Mouse (Mus musculus): ENCODE measurements at regions not wholly inside any gene's neighbourhood (a gene's known extent, or its start where the extent isn't known, plus 50 kb on each side); places are given as distances from the start of the nearest gene placed in this dataset.

- ATAC-seq (ENCODE audit: extremely low read depth, insufficient number of reproducible peaks, low FRiP score, poor library complexity, severe bottlenecking), result no peak
Observed at GRCm38 (mm10) chr3:78810431-78811152, 475.7 kb downstream of the Rapgef2 start.

- ATAC-seq (ENCODE audit: extremely low read depth, insufficient number of reproducible peaks, low FRiP score, poor library complexity, severe bottlenecking), result no peak
Observed at GRCm38 (mm10) chr3:78803176-78803575, 483.1 kb downstream of the Rapgef2 start.

- ATAC-seq (ENCODE audit: extremely low read depth, insufficient number of reproducible peaks, low FRiP score, poor library complexity, severe bottlenecking), result no peak
Observed at GRCm38 (mm10) chr3:78795951-78796455, 490.3 kb downstream of the Rapgef2 start.

- ATAC-seq (ENCODE audit: extremely low read depth, insufficient number of reproducible peaks, low FRiP score, poor library complexity, severe bottlenecking), result no peak
Observed at GRCm38 (mm10) chr3:78792440-78793057, 493.8 kb downstream of the Rapgef2 start.

GRCm38 (mm10) chr3:78782766-78783165 is 503.6 kb downstream of the Rapgef2 start:
- no peak for ATAC-seq (ENCODE audit: extremely low read depth, insufficient number of reproducible peaks, low FRiP score, poor library complexity, severe bottlenecking)

- ATAC-seq (ENCODE audit: extremely low read depth, insufficient number of reproducible peaks, low FRiP score, poor library complexity, severe bottlenecking), result no peak
Observed at GRCm38 (mm10) chr3:78755686-78756476, 530.4 kb downstream of the Rapgef2 start.

GRCm38 (mm10) chr3:78736111-78736510 is 550.2 kb downstream of the Rapgef2 start:
- ATAC-seq (ENCODE audit: extremely low read depth, insufficient number of reproducible peaks, low FRiP score, poor library complexity, severe bottlenecking), result no peak

GRCm38 (mm10) chr3:78716691-78717090 is 569.6 kb downstream of the Rapgef2 start:
- no peak for ATAC-seq (ENCODE audit: extremely low read depth, insufficient number of reproducible peaks, low FRiP score, poor library complexity, severe bottlenecking)

- no peak for ATAC-seq (ENCODE audit: extremely low read depth, insufficient number of reproducible peaks, low FRiP score, poor library complexity, severe bottlenecking)
Observed at GRCm38 (mm10) chr3:78707687-78708086, 578.6 kb downstream of the Rapgef2 start.

GRCm38 (mm10) chr3:78698936-78699335 is 587.4 kb downstream of the Rapgef2 start:
- ATAC-seq (ENCODE audit: extremely low read depth, insufficient number of reproducible peaks, low FRiP score, poor library complexity, severe bottlenecking), result no peak

GRCm38 (mm10) chr3:78691499-78691898 is 594.8 kb downstream of the Rapgef2 start:
- no peak for ATAC-seq (ENCODE audit: extremely low read depth, insufficient number of reproducible peaks, low FRiP score, poor library complexity, severe bottlenecking)

GRCm38 (mm10) chr3:78677656-78678055 is 608.7 kb downstream of the Rapgef2 start:
- ATAC-seq (ENCODE audit: extremely low read depth, insufficient number of reproducible peaks, low FRiP score, poor library complexity, severe bottlenecking), result no peak

GRCm38 (mm10) chr3:78676806-78677205 is 609.5 kb downstream of the Rapgef2 start:
- no peak for ATAC-seq (ENCODE audit: extremely low read depth, insufficient number of reproducible peaks, low FRiP score, poor library complexity, severe bottlenecking)

GRCm38 (mm10) chr3:78674529-78675187 is 611.7 kb downstream of the Rapgef2 start:
- ATAC-seq (ENCODE audit: extremely low read depth, insufficient number of reproducible peaks, low FRiP score, poor library complexity, severe bottlenecking), result no peak

GRCm38 (mm10) chr3:78668050-78668449 is 618.3 kb downstream of the Rapgef2 start:
- no peak for ATAC-seq (ENCODE audit: extremely low read depth, insufficient number of reproducible peaks, low FRiP score, poor library complexity, severe bottlenecking)

GRCm38 (mm10) chr3:78667374-78668023 is 618.8 kb downstream of the Rapgef2 start:
- no peak for ATAC-seq (ENCODE audit: extremely low read depth, insufficient number of reproducible peaks, low FRiP score, poor library complexity, severe bottlenecking)

- no peak for ATAC-seq (ENCODE audit: extremely low read depth, insufficient number of reproducible peaks, low FRiP score, poor library complexity, severe bottlenecking)
Observed at GRCm38 (mm10) chr3:78648115-78648514, 638.2 kb downstream of the Rapgef2 start.

GRCm38 (mm10) chr3:78635386-78635785 is 650.9 kb downstream of the Rapgef2 start:
- ATAC-seq (ENCODE audit: extremely low read depth, insufficient number of reproducible peaks, low FRiP score, poor library complexity, severe bottlenecking), result no peak

GRCm38 (mm10) chr3:78618900-78619299 is 667.4 kb downstream of the Rapgef2 start:
- no peak for ATAC-seq (ENCODE audit: extremely low read depth, insufficient number of reproducible peaks, low FRiP score, poor library complexity, severe bottlenecking)

Measured in neutrophil, adult 5-6 weeks (primary cell).